Mouse (Mus musculus): ENCODE data around the gene Krtap5-1.
A peak's percentile ranks its signal among the peaks of the same experiment; 100 is the strongest.
"Not testable (repeated sequence)": the region's sequence is repeated elsewhere in the genome, so short reads cannot be mapped to it uniquely, and the experiment has no call there.

The Krtap5-1 gene

DNA sequence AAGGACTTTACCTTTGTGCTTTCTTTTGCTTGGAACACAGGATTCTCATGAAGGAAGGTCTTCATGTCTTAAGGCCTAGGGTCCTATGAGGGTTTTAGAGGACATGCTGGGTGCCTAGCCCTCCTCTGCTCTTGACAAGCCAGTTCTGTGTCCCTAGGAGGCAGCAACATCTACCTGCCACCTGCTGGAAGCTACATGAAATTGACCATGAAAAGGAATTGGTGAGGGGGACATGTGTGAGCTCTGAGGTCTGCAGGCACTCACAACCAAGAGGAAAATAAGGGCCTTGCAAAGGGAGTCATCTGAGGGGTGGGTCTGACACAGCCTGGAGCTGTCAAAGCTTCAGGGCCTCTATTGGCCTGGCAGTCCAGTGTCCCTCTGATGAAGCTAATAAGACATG, 1.5 kb downstream of the Krtap5-1 start:
- DNase-seq = no peak

DNA sequence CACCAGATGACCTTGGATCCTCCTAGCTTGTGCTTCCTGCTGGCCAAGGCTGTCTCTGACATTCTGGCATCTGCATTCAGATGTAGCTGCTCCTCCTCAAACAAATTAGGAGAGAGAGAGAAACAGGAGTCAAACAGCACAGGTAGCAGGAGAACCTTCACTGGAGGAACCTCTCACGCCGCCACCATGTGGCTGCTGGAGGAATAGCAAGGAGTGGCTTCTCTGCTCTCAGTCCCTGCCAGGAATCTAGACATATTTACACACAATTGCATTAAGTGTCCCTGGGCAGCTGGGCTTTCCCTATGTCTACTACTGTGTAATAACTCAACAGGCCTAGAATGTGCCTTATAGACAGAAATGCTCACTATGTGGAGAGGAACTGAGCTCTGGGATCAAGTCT, 3.1 kb downstream of the Krtap5-1 start:
- DNase-seq = peak; percentile 24

DNA sequence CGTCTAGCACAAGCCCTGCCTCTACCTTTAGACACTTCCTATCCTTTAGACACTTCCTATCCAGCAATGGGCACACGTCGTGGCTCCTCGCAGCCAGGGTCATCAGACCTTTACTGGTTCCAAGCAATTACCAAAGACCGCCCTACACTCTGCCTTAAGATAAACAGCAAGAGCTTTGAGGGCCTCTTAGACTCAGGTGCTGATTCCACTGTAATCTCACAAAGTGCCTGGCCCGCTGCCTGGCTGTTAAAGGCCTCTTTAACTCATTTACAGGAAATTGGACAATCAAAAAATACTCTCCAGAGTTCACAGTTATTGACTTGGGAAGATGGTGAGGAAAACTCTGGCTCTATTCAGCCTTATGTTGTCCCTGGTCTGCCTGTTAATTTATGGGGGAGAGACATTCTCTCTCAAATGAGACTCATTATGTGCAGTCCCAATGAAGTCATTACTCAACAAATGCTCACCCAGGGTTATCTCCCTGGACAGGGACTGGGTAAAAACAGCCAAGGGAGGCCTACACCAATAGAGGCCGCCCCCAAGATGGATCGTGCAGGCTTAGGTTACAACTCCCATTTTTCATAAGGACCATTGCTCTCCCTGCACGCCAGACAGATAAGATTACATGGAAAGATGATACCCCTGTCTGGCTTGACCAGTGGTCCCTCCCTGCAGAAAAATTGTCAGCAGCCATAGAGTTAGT, 10.9 kb downstream of the Krtap5-1 start:
- peak; percentile 8 for DNase-seq

GRCm38 (mm10) chr7:142285130-142285835, 11.6 kb downstream of the Krtap5-1 start:
- peak; percentile 59 for DNase-seq

DNA sequence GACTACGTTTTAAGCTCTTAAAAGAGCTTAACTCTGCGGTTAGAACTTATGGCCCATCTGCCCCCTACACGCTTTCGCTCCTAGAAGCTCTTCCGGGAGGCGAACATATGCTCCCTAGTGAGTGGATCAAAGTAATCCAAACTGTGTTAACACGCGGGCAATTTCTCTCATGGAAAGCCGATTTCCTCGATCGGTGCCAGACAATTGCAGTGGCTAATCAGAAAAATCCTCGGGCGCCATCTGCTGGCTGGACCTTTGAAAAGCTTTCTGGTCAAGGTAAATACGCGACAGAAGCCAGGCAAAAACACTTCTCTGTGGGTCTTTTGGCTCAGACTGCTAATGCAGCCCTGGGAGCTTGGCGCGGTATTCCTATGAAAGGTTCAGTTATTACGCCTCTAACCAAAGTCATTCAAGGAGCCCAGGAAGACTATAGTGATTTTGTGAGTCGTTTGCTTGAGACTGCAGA, 12.3 kb downstream of the Krtap5-1 start:
- DNase-seq = peak; percentile 94

DNA sequence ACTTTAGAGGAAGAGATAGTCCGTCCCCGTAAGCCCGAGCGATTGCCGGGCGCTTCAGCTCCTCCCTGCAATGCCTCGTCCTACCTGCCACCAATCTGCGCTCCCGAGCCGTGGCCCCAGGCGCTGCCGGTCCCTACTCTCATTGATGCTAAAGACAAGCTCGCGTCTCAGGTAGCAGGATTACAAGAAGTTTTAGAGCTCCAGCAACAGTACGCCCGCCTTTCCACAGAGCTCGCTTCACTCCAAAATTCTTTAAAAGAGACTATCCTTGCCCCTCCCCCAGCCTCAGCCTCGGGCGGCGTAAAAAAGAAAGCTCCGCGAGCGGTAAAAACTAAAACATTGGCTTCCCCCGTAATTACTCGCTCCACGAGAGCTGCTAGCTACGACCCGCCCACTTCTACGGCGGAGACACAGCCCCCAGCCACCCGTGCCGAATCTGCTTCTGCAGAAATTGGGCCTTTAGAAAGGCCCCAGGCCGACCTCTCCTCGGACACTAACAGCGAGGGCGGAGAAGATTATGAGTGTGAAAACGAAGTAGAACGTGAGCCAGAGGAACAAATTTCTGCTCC, 12.8 kb downstream of the Krtap5-1 start:
- DNase-seq = peak; percentile 50

- DNase-seq = not testable (repeated sequence)
Measured at GRCm38 (mm10) chr7:142282847-142283246, 14.1 kb downstream of the Krtap5-1 start.

- not testable (repeated sequence) for DNase-seq
Measured at GRCm38 (mm10) chr7:142279291-142279690, 17.6 kb downstream of the Krtap5-1 start.

- DNase-seq = peak; percentile 60
Measured at GRCm38 (mm10) chr7:142278183-142278582, 18.7 kb downstream of the Krtap5-1 start.

GRCm38 (mm10) chr7:142274263-142274662, 22.7 kb downstream of the Krtap5-1 start, which contains the start of gene Gm4559:
TSS of gene Gm4559 (minus strand) at chr7:142274363.
- DNase-seq = not testable (repeated sequence)

DNA sequence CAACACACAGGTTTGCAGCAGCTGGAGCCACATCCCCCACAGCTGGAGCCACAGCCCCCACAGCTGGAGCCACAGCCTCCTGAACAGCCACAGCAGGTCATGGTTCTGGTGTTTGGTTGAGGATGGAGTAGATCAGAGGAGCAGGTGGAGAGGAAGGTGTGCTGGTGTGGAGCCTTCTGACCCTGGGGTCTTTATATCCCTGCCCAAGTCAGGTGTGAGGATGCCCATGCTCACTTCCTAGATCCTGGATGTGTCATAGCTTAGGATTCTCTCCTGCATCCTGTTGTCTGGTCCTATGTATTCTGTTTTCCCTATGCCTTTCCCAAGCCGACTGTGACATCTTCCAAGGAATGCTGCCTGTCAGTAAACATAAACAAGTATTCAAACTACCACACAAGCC, 38.7 kb downstream of the Krtap5-1 start, which contains the start of gene Gm2431:
TSS of gene Gm2431 (minus strand) at position 101 of the 400 bp plus-strand sequence.
- DNase-seq = not testable (repeated sequence)

DNA sequence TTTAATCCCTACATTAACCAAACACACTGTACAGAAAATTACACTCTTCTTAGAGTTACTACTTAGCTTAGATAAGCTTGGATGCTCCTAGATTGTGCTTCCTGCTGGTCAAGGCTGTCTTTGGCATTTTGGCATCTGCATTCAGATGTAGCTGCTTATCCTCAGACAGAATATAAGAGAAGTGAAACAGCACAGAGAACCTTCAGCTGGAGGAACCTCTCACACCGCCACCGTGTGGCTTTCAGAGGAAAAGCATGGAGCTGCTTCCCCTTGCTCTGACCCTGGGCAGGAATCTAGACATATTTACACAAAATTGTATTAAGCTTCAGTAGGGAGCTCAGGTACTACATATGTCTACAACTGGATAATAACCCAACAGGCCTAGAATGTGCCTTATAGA, 41.4 kb downstream of the Krtap5-1 start:
- peak; percentile 17 for DNase-seq

DNA sequence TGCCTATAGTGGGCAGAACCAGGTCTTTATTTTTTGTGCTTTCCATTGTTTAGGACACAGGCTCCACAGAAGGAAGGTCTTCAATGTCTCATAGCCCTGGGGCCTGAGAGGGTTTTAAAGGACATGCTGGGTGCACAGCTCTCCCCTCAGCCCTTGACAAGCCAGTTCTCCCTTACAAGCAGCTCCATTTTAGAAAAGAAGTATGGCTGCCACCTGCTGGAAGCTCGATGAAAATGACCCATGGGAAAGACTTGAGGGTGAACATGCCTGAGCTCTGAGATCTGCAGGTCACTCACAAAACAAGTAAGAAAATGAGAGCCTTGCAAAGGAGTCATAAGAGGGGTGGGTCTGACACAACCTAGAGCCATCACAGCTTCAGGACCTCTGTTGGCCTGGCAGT, 47.1 kb downstream of the Krtap5-1 start:
- peak; percentile 7 for DNase-seq

Data from cerebellum, adult 9-10 months (tissue).